Mouse (Mus musculus) layer of hippocampus, postnatal 14 days (tissue): ENCODE results near the gene Defa33. TPM values are rescaled to one million over a fixed set of nuclear protein-coding genes. Genes with fewer than 3 reads are reported as not detected.
"Not testable (repeated sequence)": the region's sequence is repeated elsewhere in the genome, so short reads cannot be mapped to it uniquely, and the experiment has no call there.

Experiments used
- DNase-seq, 2 experiments: peaks; one replicate each; pipeline ENCODE4 v3.0.0; 2021 to 2022; ENCODE audit warnings: low spot score in 2 of 2, mixed read lengths in 1 of 2
- long read RNA-seq, 2 experiments: library from polyadenylated mRNA; stranded (forward); transcript quantifications; one replicate each; pipeline ENCODE4 v2.0.0; 2021
- total RNA-seq, 2 experiments: library from RNA; stranded (reverse); gene quantifications; 2 replicates each; pipeline ENCODE4 v1.2.3; 2021

Defa33 gene
- total RNA-seq, result not detected
- long read RNA-seq, experiment 1, result 0 reads
- long read RNA-seq, experiment 2, result 0 reads

- not testable (repeated sequence) for DNase-seq
These were observed at the start of gene Defa33 for GRCm38 (mm10) chr8:21391511-21391910. Gene Defa33, plus strand, starts transcription at chr8:21391811.

DNA sequence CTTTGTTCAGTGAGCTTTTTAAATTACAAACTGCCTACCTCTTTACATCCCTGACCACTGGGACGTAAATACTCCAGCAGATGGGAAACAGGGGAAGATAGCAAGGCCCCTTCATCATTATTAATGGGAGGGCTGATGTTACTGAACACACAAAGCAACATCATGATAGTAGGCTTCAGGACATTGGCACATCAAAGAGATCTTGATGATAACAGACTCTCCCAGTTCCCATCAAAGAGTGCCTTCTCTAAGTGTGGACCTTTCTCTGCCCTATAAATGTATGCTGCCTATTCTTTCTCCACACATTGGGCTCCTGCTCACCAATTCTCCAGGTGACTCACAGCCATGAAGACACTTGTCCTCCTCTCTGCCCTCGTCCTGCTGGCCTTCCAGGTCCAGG lies 13.4 kb upstream of the Defa33 start, which contains the start of gene Defa2:
Gene Defa2 (plus strand): TSS at position 301 of the 400 bp plus-strand sequence.
- DNase-seq, result not testable (repeated sequence)

DNA sequence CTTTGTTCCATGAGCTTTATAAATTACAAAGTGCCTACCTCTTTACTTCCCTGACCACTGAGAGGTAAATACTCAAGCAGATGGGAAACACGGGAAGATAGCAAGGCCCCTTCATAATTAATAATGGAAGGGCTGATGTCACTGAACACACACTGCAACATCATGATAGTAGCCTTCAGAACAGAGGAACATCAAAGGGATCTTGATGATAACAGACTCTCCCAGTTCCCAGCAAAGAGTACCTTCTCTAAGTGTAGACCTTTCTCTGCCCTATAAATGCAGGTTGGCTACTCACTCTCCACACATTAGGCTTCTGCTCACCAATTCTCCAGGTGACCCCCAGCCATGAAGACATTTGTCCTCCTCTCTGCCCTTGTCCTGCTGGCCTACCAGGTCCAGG lies 35.5 kb downstream of the Defa33 start, which contains the start of gene Defa36:
Gene Defa36 (plus strand): TSS at position 301 of the 400 bp plus-strand sequence.
- not testable (repeated sequence) for DNase-seq

Other genes with a start within 250 kb of the Defa33 start
- gene Defa22, start 229.5 kb upstream of the Defa33 start, total RNA-seq, result not detected
- not detected for gene Defa31, start 200.2 kb upstream of the Defa33 start, total RNA-seq
- gene Gm15293, start 190.2 kb upstream of the Defa33 start, total RNA-seq, result not detected
- not detected for gene Gm15292, start 142.1 kb upstream of the Defa33 start, total RNA-seq
- not detected for gene Defa27, start 76.3 kb upstream of the Defa33 start, total RNA-seq
- not detected for gene Defa29, start 64.8 kb upstream of the Defa33 start, total RNA-seq
- not detected for gene Defa2, start 13.3 kb upstream of the Defa33 start, total RNA-seq
- gene Defa36, start 35.6 kb downstream of the Defa33 start, total RNA-seq, result not detected
- not detected for gene Gm7849, start 64.7 kb downstream of the Defa33 start, total RNA-seq
- not detected for gene Defa20, start 117.4 kb downstream of the Defa33 start, total RNA-seq
- gene Defa32, start 137.2 kb downstream of the Defa33 start, total RNA-seq, result not detected
- gene Defa37, start 173.6 kb downstream of the Defa33 start, total RNA-seq, result not detected
- not detected for gene Defa28, start 191.2 kb downstream of the Defa33 start, total RNA-seq
- not detected for gene Gm7861, start 202.7 kb downstream of the Defa33 start, total RNA-seq
- gene Defa26, start 226.4 kb downstream of the Defa33 start, total RNA-seq, result not detected